ENCODE assay signal across 8 mouse cellular contexts in genomic region chr6:39066935-39067578, GRCm38 (mm10). TPM values are rescaled to one million over a fixed set of nuclear protein-coding genes. Genes with fewer than 3 reads are reported as not detected.
A peak's percentile ranks its signal among the peaks of the same experiment; 100 is the strongest.
DNase-seq lines count a peak whose midpoint lies in the region; ATAC-seq and TF ChIP-seq lines count a peak whose summit lies in the region.

No protein-coding gene starts in this region.

- H3K4me2 ChIP-seq in kidney, embryonic 15.5 days: no peak overlapping the region
- no peak overlapping the region for H3K4me2 ChIP-seq in limb, embryonic 14.5 days (replicated peaks; ENCODE audit: low read depth, low read length, severe bottlenecking)
- H3K4me2 ChIP-seq in midbrain, postnatal 0 days (ENCODE audit: low read depth, low read length, poor library complexity, severe bottlenecking): no peak overlapping the region

- H3K27ac ChIP-seq in heart, adult 2 months: no peak overlapping the region
- no peak overlapping the region for H3K27ac ChIP-seq in kidney, embryonic 15.5 days
- no peak overlapping the region for H3K27ac ChIP-seq in limb, embryonic 14.5 days (replicated peaks; ENCODE audit: low read depth, low read length)
- no peak overlapping the region for H3K27ac ChIP-seq in midbrain, postnatal 0 days (ENCODE audit: low read depth, low read length)

- no peaks in the 10 kb centered on the region for H3K27me3 ChIP-seq in heart, adult 2 months (ENCODE audit: control insufficient read depth, insufficient read depth, low read length)
- no peaks in the 10 kb centered on the region for H3K27me3 ChIP-seq in kidney, embryonic 15.5 days
- H3K27me3 ChIP-seq in limb, embryonic 14.5 days (ENCODE audit: control insufficient read depth, insufficient read depth, low read length): no peaks in the 10 kb centered on the region
- H3K27me3 ChIP-seq in midbrain, postnatal 0 days (ENCODE audit: insufficient read depth, low read length): no peaks in the 10 kb centered on the region

- TF ChIP-seq CTCF in heart, adult 2 months (IDR thresholded peaks at IDR 0.05): peak; percentile 92
- TF ChIP-seq CTCF in midbrain, postnatal 0 days (IDR thresholded peaks at IDR 0.05): peak; percentile 98

- peak; percentile 66; the same call in 1 of the 2 replicates for TF ChIP-seq EP300 in heart, adult 2 months (IDR thresholded peaks at IDR 0.05; ENCODE audit: insufficient read depth, low read depth, low read length)

- ATAC-seq in kidney, embryonic 15.5 days (replicated peaks; ENCODE audit: low FRiP score): peak; percentile 59; the same call in 1 of the 2 replicates
- ATAC-seq in limb, embryonic 14.5 days (ENCODE audit: low FRiP score, low read depth): peak; percentile 79; the same call in 1 of the 2 replicates
- ATAC-seq in midbrain, postnatal 0 days (ENCODE audit: low FRiP score): peak; percentile 73

- DNase-seq in heart, adult 2 months: peak; percentile 69 to 81
- DNase-seq in heart, postnatal 25 days (ENCODE audit: low spot score): no peak
- DNase-seq in embryo, embryonic 11 days: peak; percentile 91
- peak; percentile 59 to 72 for DNase-seq in gastrocnemius, postnatal 36 days
- DNase-seq in limb, embryonic 14.5 days (ENCODE audit: low spot score): peak; percentile 90
- peak; percentile 91 for DNase-seq in midbrain, postnatal 0 days (ENCODE audit: low spot score)
- peak; percentile 25 to 55 for DNase-seq in spleen, postnatal 14 days (ENCODE audit: low spot score in 2 of 2)

- no peaks in the 10 kb centered on the region for H3K79me2 ChIP-seq in heart, adult 2 months (replicated peaks; ENCODE audit: control insufficient read depth, insufficient read depth, low read length)

- H3K9ac ChIP-seq in heart, adult 2 months (ENCODE audit: low read depth, low read length): no peak overlapping the region
- H3K9ac ChIP-seq in kidney, embryonic 15.5 days: no peak overlapping the region
- no peak overlapping the region for H3K9ac ChIP-seq in limb, embryonic 14.5 days (ENCODE audit: low read depth, low read length, severe bottlenecking)
- H3K9ac ChIP-seq in midbrain, postnatal 0 days (replicated peaks; ENCODE audit: low read length, poor library complexity, severe bottlenecking): no peak overlapping the region

- no peaks in the 10 kb centered on the region for H3K9me3 ChIP-seq in kidney, embryonic 15.5 days (replicated peaks)
- H3K9me3 ChIP-seq in limb, embryonic 14.5 days (ENCODE audit: control insufficient read depth, low read length): no peaks in the 10 kb centered on the region
- H3K9me3 ChIP-seq in midbrain, postnatal 0 days (ENCODE audit: low read length): no peaks in the 10 kb centered on the region

- no peak for TF ChIP-seq POLR2A in heart, adult 2 months (IDR thresholded peaks at IDR 0.05; ENCODE audit: insufficient read depth, low read depth, low read length)
- TF ChIP-seq POLR2A in limb, embryonic 14.5 days (IDR thresholded peaks at IDR 0.05; ENCODE audit: borderline replicate concordance, extremely low read depth, insufficient read depth, insufficient read length): no peak

- H3K4me1 ChIP-seq in heart, adult 2 months (ENCODE audit: control insufficient read depth, insufficient read depth, low read length): no peaks in the 10 kb centered on the region
- H3K4me1 ChIP-seq in kidney, embryonic 15.5 days: no peaks in the 10 kb centered on the region
- peaks cover 3% of the 10 kb centered on the region; the same call in 1 of the 2 replicates for H3K4me1 ChIP-seq in limb, embryonic 14.5 days (ENCODE audit: control insufficient read depth, insufficient read depth, low read length)
- no peaks in the 10 kb centered on the region for H3K4me1 ChIP-seq in midbrain, postnatal 0 days (ENCODE audit: insufficient read depth, low read length)

- 43% methylated on average over 12 of the region's 12 CpGs for WGBS in heart, adult 2 months
- WGBS in kidney, embryonic 15.5 days: 45% methylated on average over 12 of the region's 12 CpGs
- WGBS in limb, embryonic 14.5 days: 47% methylated on average over 12 of the region's 12 CpGs
- WGBS in midbrain, postnatal 0 days: 44% methylated on average over 12 of the region's 12 CpGs

- intact Hi-C loops in heart, adult 2 months (cut with DNase I): loop anchor here (2.0 to 10.0 kb wide), 5 partner anchors 112 to 415 kb away; partner anchors contain the start of gene Tbxas1
- intact Hi-C loops in heart, postnatal 25 days (cut with DNase I): loop anchor here (1.0 to 5.0 kb wide), 4 partner anchors 155 to 415 kb away; partner anchors contain the start of gene Tbxas1
- intact Hi-C loops in gastrocnemius, postnatal 36 days (cut with DNase I): loop anchor here (5.0 kb wide), 2 partner anchors 140 to 330 kb away; no protein-coding TSS in a partner anchor

- H3K36me3 ChIP-seq in heart, adult 2 months (ENCODE audit: control insufficient read depth, insufficient read depth, low read length): no peaks in the 10 kb centered on the region
- H3K36me3 ChIP-seq in kidney, embryonic 15.5 days: no peaks in the 10 kb centered on the region
- no peaks in the 10 kb centered on the region for H3K36me3 ChIP-seq in limb, embryonic 14.5 days (ENCODE audit: control insufficient read depth, insufficient read depth, low read length)
- H3K36me3 ChIP-seq in midbrain, postnatal 0 days (ENCODE audit: insufficient read depth, low read length): no peaks in the 10 kb centered on the region

- H3K4me3 ChIP-seq in heart, adult 2 months: no peak overlapping the region
- H3K4me3 ChIP-seq in kidney, embryonic 15.5 days (replicated peaks): no peak overlapping the region
- no peak overlapping the region for H3K4me3 ChIP-seq in limb, embryonic 14.5 days (replicated peaks; ENCODE audit: low read length)
- H3K4me3 ChIP-seq in midbrain, postnatal 0 days (ENCODE audit: low read depth, low read length): no peak overlapping the region

RNA-seq across cellular contexts. Expression of gene Parp12, which starts 51.1 kb away (rescaled TPM):
- total RNA-seq in heart, adult 2 months (2021): 10 to 100 TPM; 10.6 to 11.5 TPM
- polyA plus RNA-seq in heart, adult 2 months (2012; rRNA removed): 18.8 and 29.9 TPM in 2 replicates
- 10 to 100 TPM; 10.1 to 10.8 TPM for total RNA-seq in heart, postnatal 25 days (2021)
- total RNA-seq in gastrocnemius, postnatal 36 days (2021): 1 to 10 TPM; 3.1 to 3.2 TPM
- polyA plus RNA-seq in kidney, embryonic 15.5 days (2015; fragmentation: Nextera tagmentation; extraction: Ambion mirVana): 7.4 and 8.0 TPM in 2 replicates
- 18.5 and 19.3 TPM in 2 replicates for polyA plus RNA-seq in limb, embryonic 14.5 days (2012; rRNA removed)
- polyA plus RNA-seq in limb, embryonic 14.5 days (2014; fragmentation: Nextera tagmentation; extraction: Ambion mirVana): 8.6 and 11.9 TPM in 2 replicates
- total RNA-seq in midbrain, postnatal 0 days (2014; rRNA removed): 4.2 and 9.1 TPM in 2 replicates
- polyA plus RNA-seq in midbrain, postnatal 0 days (2015; fragmentation: Nextera tagmentation; extraction: Ambion mirVana): 2.8 and 3.1 TPM in 2 replicates
